Mouse (Mus musculus): ENCODE measurements around the gene Prrx2.

DNA sequence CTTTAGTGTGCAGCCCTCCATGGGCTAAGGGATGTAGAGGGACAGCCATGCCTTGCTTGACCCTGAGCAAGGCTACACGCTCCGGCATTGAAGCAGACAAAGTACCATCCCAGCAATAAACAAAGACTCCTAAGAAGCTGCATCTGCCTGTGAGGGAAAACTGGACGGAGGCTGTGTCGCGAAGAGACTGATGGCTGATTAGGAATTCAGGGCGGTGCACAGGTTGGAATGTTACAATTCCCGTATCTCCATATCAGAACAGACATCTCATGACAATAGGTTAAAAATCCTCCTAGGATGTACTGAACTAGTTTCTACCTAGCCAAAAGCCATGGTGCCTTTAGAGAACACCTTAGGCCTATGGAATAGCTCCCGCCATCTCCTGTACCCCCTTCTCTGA, 71.1 kb downstream of the Prrx2 start:
- TF ChIP-seq FLI1 (IDR thresholded peaks at IDR 0.05; ENCODE audit: low read length) (no peak), GATA1 (IDR thresholded peaks at IDR 0.05; ENCODE audit: borderline replicate concordance, low read length) (no peak)

All from megakaryocyte, embryonic 14.5 days (primary cell).